Mouse (Mus musculus) embryonic facial prominence, embryonic 11.5 days (tissue): ENCODE measurements around the gene Slc35c1. TPM values are rescaled to one million over a fixed set of nuclear protein-coding genes. Genes with fewer than 3 reads are reported as not detected.
A peak's percentile ranks its signal among the peaks of the same experiment; 100 is the strongest.

Experiments used
- ATAC-seq: fragments of 200-750 bp; cut with Nextera tagmentation; replicated peaks from 2 replicates; pipeline ENCODE4 v1.8.0; 2017; ENCODE audit warnings: low read depth; ENCODE audit not compliant: insufficient number of reproducible peaks, low FRiP score, low TSS enrichment
- DNase-seq: peaks from one replicate; pipeline ENCODE4 v3.0.0-alpha.2; 2015; ENCODE audit warnings: low spot score
- H3K27ac ChIP-seq: fragments of 300-500 bp; sonication (generic); replicated peaks from 2 replicates; pipeline ENCODE4 v1.5.1; 2014; ENCODE audit warnings: mild to moderate bottlenecking, low read depth, low read length, control low read depth
- H3K27me3 ChIP-seq: fragments of 300-500 bp; sonication (generic); 2 replicates; pipeline ENCODE4 v1.6.1; 2014; ENCODE audit warnings: mild to moderate bottlenecking, low read length, moderate library complexity, mixed read lengths; ENCODE audit not compliant: control insufficient read depth, insufficient read depth
- H3K36me3 ChIP-seq: fragments of 300-500 bp; sonication (generic); replicated peaks from 2 replicates; pipeline ENCODE4 v1.6.1; 2014; ENCODE audit warnings: low read depth, mild to moderate bottlenecking, low read length, moderate library complexity, mixed read lengths; ENCODE audit not compliant: control insufficient read depth, insufficient read depth
- H3K4me1 ChIP-seq: fragments of 300-500 bp; sonication (generic); 2 replicates; pipeline ENCODE4 v1.6.1; 2014; ENCODE audit warnings: low read length, mixed read lengths; ENCODE audit not compliant: control insufficient read depth, insufficient read depth
- H3K4me2 ChIP-seq: fragments of 300-500 bp; sonication (generic); 2 replicates; pipeline ENCODE4 v1.6.1; 2014; ENCODE audit warnings: low read depth, mild to moderate bottlenecking, control low read depth, low read length, moderate library complexity
- H3K4me3 ChIP-seq: fragments of 300-500 bp; sonication (generic); 2 replicates; pipeline ENCODE4 v1.5.1; 2014; ENCODE audit warnings: low read depth, low read length, control low read depth
- H3K9ac ChIP-seq: fragments of 300-500 bp; sonication (generic); replicated peaks from 2 replicates; pipeline ENCODE4 v1.6.1; 2014; ENCODE audit warnings: mild to moderate bottlenecking, control low read depth, low read length
- H3K9me3 ChIP-seq: fragments of 300-500 bp; sonication (generic); replicated peaks from 2 replicates; pipeline ENCODE4 v1.6.1; 2016; ENCODE audit warnings: mild to moderate bottlenecking, low read length, inconsistent platforms, mixed read lengths; ENCODE audit not compliant: control insufficient read depth
- WGBS: fragments of 180-500 bp; shearing (Covaris S2); extraction: QIAGEN DNeasy Blood & Tissue Kit; methylation state at CpG from one replicate; pipeline ENCODE4 v1.1.7; 2014; 5-methylcytosine and 5-hydroxymethylcytosine counted together
- polyA plus RNA-seq: library from polyadenylated mRNA; unstranded; fragments of >200 nt; fragmentation: Nextera tagmentation; extraction: Ambion mirVana; gene quantifications from 2 replicates; pipeline ENCODE4 v1.2.1, GENCODE M21; 2014

The Slc35c1 gene
- polyA plus RNA-seq, 1 experiment from 2014 or later, result 6.1 TPM

DNA sequence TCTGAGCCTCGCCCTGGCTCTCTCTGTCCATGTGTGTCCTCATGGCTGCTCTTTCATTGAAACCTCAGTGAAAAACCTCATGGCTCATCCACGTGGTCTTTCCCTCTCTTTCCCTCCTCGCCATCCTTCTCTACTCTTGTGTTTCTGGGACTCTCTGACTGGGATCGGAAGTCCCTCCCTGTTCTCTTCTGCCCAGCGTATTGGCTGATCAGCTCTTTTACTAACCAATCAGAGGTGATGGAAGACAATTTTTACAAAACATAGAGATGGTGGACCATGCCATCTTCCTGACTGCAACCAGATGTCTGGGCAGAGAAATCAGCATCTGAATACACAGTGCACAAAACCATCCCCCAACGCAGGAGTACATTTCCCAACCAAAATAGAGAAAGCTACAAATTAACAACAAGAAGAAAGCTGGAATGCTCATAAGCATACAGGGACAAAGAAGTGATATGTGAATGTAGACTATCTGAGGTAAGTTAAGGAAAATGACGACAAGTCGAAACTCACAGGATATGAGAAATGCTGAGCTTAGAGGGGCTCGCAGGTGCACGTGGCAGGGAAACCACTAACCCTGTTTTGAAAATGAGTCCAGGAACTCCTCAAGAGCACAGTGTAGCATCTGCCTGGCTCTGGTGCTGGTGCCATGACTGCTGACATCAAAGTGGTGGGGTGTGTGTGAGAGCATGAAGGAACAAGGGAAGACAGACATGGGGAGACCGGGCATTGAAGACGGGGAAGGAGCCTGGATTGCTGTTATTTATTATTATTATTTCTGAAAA lies 11.7 kb upstream of the Slc35c1 start:
- H3K27ac ChIP-seq, result no peak overlapping the region
- WGBS, result 83% methylated on average over 12 of the region's 12 CpGs
- no peaks in the 10 kb centered on the region for H3K9me3 ChIP-seq
- no peak overlapping the region for H3K9ac ChIP-seq
- no peaks in the 10 kb centered on the region for H3K36me3 ChIP-seq
- no peaks in the 10 kb centered on the region for H3K27me3 ChIP-seq
- no peak overlapping the region for H3K4me3 ChIP-seq
- DNase-seq (no peak), ATAC-seq (no peak)
- H3K4me1 ChIP-seq, result no peaks in the 10 kb centered on the region
- H3K4me2 ChIP-seq, result no peak overlapping the region

DNA sequence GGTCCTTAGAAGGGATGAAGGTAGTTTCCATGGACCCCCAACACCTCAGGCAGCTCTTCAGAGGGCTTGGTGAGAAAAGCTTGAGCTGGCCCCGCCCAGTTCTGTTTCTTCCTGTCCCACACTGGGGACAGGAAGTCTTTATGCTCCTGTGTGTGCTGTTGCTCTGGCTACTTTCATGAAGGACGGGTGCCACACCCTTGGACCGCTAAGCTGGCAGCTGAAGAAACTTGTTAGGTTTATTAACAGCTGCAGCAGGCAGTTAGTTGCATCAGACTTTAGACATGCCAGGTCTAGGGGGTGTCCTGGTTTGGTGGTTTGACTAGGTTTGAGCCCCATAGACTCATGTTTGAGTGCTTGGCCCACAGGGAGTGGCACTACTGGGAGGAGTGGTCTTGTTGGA lies 4.4 kb upstream of the Slc35c1 start:
- no peak for ATAC-seq
- no peak overlapping the region for H3K9ac ChIP-seq
- no peak overlapping the region for H3K27ac ChIP-seq
- H3K4me1 ChIP-seq, result no peaks in the 10 kb centered on the region
- H3K9me3 ChIP-seq, result no peaks in the 10 kb centered on the region
- no peaks in the 10 kb centered on the region for H3K36me3 ChIP-seq
- 70% methylated on average over 3 of the region's 3 CpGs for WGBS
- H3K4me2 ChIP-seq, result no peak overlapping the region
- H3K27me3 ChIP-seq, result peaks cover 10% of the 10 kb centered on the region
- DNase-seq, result no peak
- H3K4me3 ChIP-seq, result no peak overlapping the region

DNA sequence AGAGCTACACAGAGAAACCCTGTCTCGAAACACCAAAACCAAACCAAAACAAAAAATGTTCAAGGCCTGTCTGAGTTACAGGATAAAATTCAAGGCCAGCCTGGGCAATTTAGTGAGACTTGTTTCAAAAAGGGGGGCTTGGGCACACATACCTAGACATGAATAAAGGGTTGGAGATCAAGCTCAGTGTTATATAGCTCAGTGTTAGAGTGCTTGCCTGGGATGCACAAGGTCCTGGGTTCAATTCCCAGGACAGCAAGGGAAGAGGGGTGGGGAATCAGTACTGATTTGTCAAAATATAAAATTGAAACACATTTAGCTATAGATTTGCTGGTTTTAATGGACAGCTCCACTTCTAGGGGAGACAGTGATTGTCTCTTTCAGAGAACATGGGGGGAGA lies 877 bp upstream of the Slc35c1 start:
- H3K9ac ChIP-seq, result no peak overlapping the region

DNA sequence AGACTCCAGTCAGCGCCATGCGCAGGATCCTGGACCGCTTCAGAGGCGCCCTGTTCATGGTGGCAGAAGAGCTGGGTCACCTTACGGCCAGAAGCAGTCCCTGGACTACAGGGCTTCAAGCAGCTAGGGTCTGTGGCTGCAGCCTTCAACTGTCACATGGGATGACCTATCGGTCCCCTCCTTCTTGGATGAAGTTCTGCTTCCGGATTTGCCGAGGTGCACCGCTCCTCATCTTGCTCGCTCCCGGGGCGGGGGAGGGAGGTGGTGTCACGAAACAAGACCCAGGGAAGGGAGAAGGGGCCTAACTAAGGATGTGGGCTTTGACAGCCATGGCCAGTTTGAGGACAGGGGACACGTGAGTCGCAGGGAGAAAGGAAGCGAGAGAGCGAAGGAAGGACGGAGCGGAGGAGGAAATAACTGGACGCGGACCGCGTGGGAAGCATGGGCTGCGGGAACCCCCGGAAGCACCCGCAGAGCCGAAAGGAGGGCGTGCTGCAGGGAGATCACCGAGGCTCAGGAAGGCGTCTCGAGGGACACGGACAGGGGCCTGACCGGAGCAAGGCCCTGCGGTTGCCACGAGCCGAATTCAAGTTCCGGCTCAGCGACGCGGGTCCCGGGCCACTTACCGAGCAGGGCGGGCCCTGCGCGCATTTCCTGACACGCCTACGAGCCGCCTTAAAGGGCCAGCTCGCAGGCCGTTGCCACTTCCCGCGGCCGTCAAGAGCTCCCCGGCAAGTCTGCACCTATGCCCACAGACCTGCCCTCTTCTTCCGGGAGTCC lies 1.0 kb downstream of the Slc35c1 start:
- Histone ChIP-seq H3K36me3 (no peaks in the 10 kb centered on the region; the same call in 1 of the 2 replicates), H3K4me3 (peak overlapping the region; percentile 80), H3K4me2 (peak overlapping the region; percentile 91), H3K27ac (no peak overlapping the region), H3K4me1 (peaks cover 6% of the 10 kb centered on the region; the same call in 1 of the 2 replicates), H3K27me3 (peaks cover 10% of the 10 kb centered on the region), H3K9ac (peak overlapping the region; percentile 66), H3K9me3 (no peaks in the 10 kb centered on the region)
- peak; percentile 89 for DNase-seq
- ATAC-seq, result peak; percentile 82
- under 1% methylated on average over 53 of the region's 55 CpGs for WGBS

More for the DNA sequence above, 877 bp upstream of the Slc35c1 start:
- ATAC-seq, result no peak
- no peak for DNase-seq
- H3K36me3 ChIP-seq, result no peaks in the 10 kb centered on the region
- peaks cover 10% of the 10 kb centered on the region for H3K27me3 ChIP-seq
- no peak overlapping the region for H3K27ac ChIP-seq
- no peak overlapping the region for H3K4me2 ChIP-seq
- peaks cover 6% of the 10 kb centered on the region; the same call in 1 of the 2 replicates for H3K4me1 ChIP-seq
- 83% methylated on average over 1 of the region's 1 CpGs for WGBS
- H3K9me3 ChIP-seq, result no peaks in the 10 kb centered on the region
- H3K4me3 ChIP-seq, result no peak overlapping the region

DNA sequence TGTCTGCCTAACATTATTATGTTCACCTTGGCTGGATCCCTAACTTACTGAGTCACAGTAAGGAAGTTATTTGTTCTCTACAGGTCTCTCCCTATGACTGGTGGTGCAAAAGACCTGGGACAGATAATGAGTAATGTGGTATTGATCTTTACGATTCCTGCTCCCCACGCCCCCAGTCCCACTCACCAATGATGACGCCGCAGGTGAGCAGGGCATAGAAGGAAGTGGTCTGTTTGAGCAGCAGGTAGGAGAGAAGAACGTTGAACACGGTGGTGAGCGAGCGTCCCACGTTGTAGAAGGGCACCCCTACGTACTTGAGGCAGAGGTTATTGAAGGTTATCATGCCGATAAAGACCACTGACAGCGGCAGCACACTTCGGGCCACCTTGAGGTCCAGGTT lies 1.9 kb downstream of the Slc35c1 start:
- peak overlapping the region; percentile 80 for H3K4me3 ChIP-seq
- peaks cover 10% of the 10 kb centered on the region for H3K27me3 ChIP-seq
- no peak overlapping the region for H3K27ac ChIP-seq
- ATAC-seq, result no peak; the same call in 1 of the 2 replicates
- no peak for DNase-seq
- H3K36me3 ChIP-seq, result no peaks in the 10 kb centered on the region; the same call in 1 of the 2 replicates
- 66% methylated on average over 13 of the region's 13 CpGs for WGBS
- H3K4me2 ChIP-seq, result peak overlapping the region; percentile 91
- no peaks in the 10 kb centered on the region for H3K9me3 ChIP-seq
- peak overlapping the region; percentile 66; the same call in 1 of the 2 replicates for H3K9ac ChIP-seq
- H3K4me1 ChIP-seq, result peaks cover 6% of the 10 kb centered on the region; the same call in 1 of the 2 replicates

DNA sequence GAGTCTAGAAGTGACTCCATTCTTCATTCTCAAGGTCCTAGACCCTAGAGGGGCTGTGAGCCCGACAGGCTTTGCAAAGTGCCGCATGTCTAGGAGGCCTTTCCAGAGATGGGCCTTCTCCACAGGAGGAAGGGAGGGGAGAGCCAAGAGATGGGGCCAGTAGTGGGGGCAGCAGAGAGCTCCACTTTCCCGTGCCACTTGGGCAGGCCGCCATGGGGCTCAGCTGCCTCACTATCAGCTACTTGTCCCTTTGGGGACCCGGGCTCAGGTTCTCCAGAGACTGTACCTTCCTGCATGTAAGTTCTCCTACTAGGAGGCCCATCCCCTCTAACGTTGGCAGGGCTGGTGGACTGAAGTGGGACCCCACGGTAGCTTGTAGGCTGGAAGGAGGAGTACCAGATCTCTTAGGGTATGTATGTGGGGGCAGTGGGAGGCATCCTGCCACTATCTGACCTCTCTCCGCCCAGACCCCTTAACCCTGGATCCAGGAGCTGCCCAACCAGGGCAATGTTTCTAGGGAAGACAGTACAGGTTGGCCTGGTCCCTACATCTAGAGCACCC lies 3.3 kb downstream of the Slc35c1 start:
- Histone ChIP-seq H3K9me3 (no peaks in the 10 kb centered on the region), H3K4me3 (no peak overlapping the region), H3K4me1 (peaks cover 6% of the 10 kb centered on the region; the same call in 1 of the 2 replicates), H3K27me3 (peaks cover 10% of the 10 kb centered on the region), H3K27ac (no peak overlapping the region), H3K9ac (no peak overlapping the region; the same call in 1 of the 2 replicates), H3K4me2 (no peak overlapping the region), H3K36me3 (no peaks in the 10 kb centered on the region; the same call in 1 of the 2 replicates)
- no peak for DNase-seq
- 74% methylated on average over 8 of the region's 8 CpGs for WGBS
- no peak for ATAC-seq

DNA sequence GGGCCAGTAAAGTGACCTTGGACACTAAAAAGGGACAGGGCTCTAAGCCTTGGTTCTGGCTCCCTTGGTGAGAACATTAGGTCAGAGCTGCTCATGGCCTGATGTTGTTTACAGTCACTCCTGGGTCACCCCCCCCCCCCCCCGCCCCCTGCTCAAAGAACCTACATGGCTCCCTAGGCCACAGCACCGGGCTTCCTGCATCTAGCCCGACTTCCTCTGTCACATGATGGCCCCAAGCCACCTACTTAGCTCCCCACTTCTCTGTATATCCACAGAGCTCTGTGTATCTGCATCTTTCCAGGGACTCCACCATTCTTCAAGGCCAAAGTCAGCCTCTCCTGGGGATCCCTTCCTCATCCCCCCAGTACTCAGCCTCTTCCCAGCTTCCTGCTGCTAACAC lies 4.6 kb downstream of the Slc35c1 start:
- H3K4me2 ChIP-seq, result no peak overlapping the region
- H3K4me1 ChIP-seq, result peaks cover 6% of the 10 kb centered on the region; the same call in 1 of the 2 replicates
- no peaks in the 10 kb centered on the region for H3K9me3 ChIP-seq
- 33% methylated on average over 3 of the region's 3 CpGs for WGBS
- H3K9ac ChIP-seq, result no peak overlapping the region
- H3K27ac ChIP-seq, result no peak overlapping the region
- no peak overlapping the region for H3K4me3 ChIP-seq
- H3K27me3 ChIP-seq, result peaks cover 8% of the 10 kb centered on the region
- no peak for DNase-seq
- no peaks in the 10 kb centered on the region; the same call in 1 of the 2 replicates for H3K36me3 ChIP-seq
- no peak for ATAC-seq
